ENCODE assay signal across 13 mouse cellular contexts in the genomic region with DNA sequence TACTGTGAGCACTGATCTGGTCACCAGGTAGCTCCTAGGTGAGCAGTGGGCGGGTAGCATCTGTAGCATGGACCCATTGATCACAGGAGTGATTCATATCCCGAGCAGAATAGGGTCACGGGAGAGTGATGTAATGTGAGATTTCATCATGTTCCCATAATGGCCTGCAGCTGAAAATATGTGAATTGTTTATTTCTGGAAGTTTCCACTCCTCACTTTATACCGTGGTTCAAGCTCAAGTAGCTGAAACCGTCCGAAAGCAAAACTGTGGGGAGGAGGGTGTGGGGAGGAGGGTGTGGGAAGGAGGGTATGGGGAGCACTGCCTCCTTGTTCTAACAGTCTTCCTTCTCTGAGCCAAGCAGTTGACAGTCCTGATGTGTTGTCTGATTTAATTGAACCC. TPM values are rescaled to one million over a fixed set of nuclear protein-coding genes. Genes with fewer than 3 reads are reported as not detected.
"Had no signal": no experiment of that assay in that cellular context is flagged by ENCODE, and none has a peak within 500 bp of the region (broad histone marks: within the 10 kb centered on the region; RNA-seq: fewer than 3 reads in every experiment).

No protein-coding gene starts in this region.

- H3K4me1 ChIP-seq: liver, embryonic 15.5 days; neural tube, embryonic 15.5 days had no signal

- H3K4me2 ChIP-seq: liver, embryonic 11.5 days; liver, embryonic 15.5 days; neural tube, embryonic 15.5 days had no signal

- H3K27ac ChIP-seq: limb, embryonic 10.5 days; liver, embryonic 15.5 days; neural tube, embryonic 15.5 days had no signal

- H3K36me3 ChIP-seq: limb, embryonic 10.5 days; liver, embryonic 15.5 days; neural tube, embryonic 15.5 days had no signal

- H3K27me3 ChIP-seq: liver, embryonic 15.5 days; neural tube, embryonic 15.5 days had no signal

- H3K9ac ChIP-seq: liver, embryonic 15.5 days; neural tube, embryonic 15.5 days had no signal

- ATAC-seq: intestine, postnatal 0 days had no signal

- DNase-seq: kidney, adult 8-10 months; kidney, postnatal 36 days; midbrain, embryonic 14.5 days; right cerebral cortex, adult 18-20 months; right cerebral cortex, postnatal 25 days; thymus, postnatal 4 days had no signal

- H3K9me3 ChIP-seq: limb, embryonic 10.5 days; liver, embryonic 15.5 days; neural tube, embryonic 15.5 days had no signal

- H3K4me3 ChIP-seq: limb, embryonic 10.5 days; liver, embryonic 15.5 days; myocyte; neural tube, embryonic 15.5 days had no signal

RNA-seq across cellular contexts. Expression of a gene that starts 54.3 kb away (rescaled TPM):
- total RNA-seq: megakaryocyte-erythroid progenitor cell, adult 5-6 weeks had no signal
